Mouse (Mus musculus): ENCODE measurements around the gene Thoc6.

DNA sequence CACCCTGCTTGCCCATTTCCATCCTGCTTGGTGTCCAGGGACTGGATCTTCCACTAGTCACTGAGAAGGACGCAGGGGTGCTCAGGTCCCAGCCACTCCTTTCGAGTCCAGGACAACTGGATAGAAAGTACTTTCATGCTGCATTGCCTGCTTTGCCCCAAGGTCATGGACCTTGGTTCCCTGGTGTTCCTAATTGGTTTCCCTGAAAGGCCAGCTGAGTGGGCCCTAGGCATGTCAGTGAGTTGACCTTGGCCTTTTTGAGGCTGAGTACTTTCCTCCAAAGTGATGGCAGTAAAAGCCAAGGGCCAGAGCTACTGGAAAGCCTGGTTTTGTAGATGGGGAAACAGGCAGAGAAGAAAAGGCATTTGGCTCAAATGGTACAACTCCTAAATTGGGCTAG is 48.2 kb upstream of the Thoc6 start:
- TF ChIP-seq CTCF (IDR thresholded peaks at IDR 0.05; ENCODE audit: low read depth, low read length), result no peak
- TF ChIP-seq POLR2AphosphoS5 (IDR thresholded peaks at IDR 0.05; ENCODE audit: insufficient replicate concordance, low read depth, low read length), result no peak
- no peak for TF ChIP-seq GATA1 (IDR thresholded peaks at IDR 0.05; ENCODE audit: borderline replicate concordance, low read length)
- no peak for TF ChIP-seq GATA2 (IDR thresholded peaks at IDR 0.05; ENCODE audit: borderline replicate concordance, low read depth, low read length)

All from G1E (cell line).